Comparison of ENCODE assay signal across 24 mouse cellular contexts in the genomic region with DNA sequence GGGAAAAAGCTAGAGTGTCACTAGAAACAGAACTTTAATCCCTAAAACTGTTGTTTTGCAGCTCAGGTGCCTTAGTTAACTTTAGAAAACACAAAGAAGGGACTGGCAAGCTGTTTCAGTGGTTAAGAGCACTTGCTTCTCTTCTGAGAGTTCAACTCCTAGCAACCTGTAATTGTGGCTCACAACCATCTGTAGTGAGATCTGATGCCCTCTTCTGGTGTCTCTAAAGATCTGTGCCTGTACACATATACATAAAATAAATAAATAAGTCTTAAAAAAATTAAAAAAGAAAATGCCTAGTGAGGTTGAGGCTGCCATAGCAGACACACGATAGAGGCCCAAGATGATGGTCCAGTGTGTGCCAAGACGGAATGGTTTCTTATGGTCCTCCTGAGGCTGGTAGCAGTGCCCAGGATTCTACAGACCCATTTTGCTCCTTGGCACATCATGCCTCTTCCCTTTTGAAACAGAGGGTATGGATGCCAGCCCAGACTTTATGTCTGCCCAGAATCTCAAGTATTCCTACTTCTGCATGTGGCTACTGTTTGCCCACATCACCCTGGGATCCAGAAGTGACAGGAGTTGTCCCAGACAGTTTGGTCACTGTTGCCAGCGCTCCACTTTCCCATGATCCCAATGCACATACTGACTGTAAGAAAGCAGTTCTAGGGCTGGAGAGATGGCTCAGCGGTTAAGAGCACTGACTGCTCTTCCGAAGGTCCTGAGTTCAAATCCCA. TPM values are rescaled to one million over a fixed set of nuclear protein-coding genes. Genes with fewer than 3 reads are reported as not detected.
DNase-seq lines count a peak whose midpoint lies in the region; ATAC-seq and TF ChIP-seq lines count a peak whose summit lies in the region.
"Had no signal": no experiment of that assay in that cellular context is flagged by ENCODE, and none has a peak within 500 bp of the region (broad histone marks: within the 10 kb centered on the region; RNA-seq: fewer than 3 reads in every experiment).

No protein-coding gene starts in this region.

- peak; percentile 40 for TF ChIP-seq CTCF in left cerebral cortex, adult 2 months (IDR thresholded peaks at IDR 0.05)

- peak; percentile 48; the same call in 1 of the 2 replicates for ATAC-seq in hindbrain, embryonic 16.5 days
- no peak for ATAC-seq in hindbrain, embryonic 14.5 days (ENCODE audit: low FRiP score)
- ATAC-seq: forebrain, embryonic 15.5 days; midbrain, embryonic 15.5 days had no signal

- WGBS in hindbrain, embryonic 16.5 days, result 82% methylated on average over 5 of the region's 5 CpGs
- WGBS in hindbrain, embryonic 14.5 days, result 89% methylated on average over 5 of the region's 5 CpGs

- H3K4me3 ChIP-seq in hindbrain, embryonic 16.5 days (ENCODE audit: low read length), result no peak overlapping the region
- H3K4me3 ChIP-seq in hindbrain, embryonic 14.5 days (replicated peaks; ENCODE audit: low read length), result no peak overlapping the region
- H3K4me3 ChIP-seq in left cerebral cortex, adult 2 months, result no peak overlapping the region
- H3K4me3 ChIP-seq: embryonic facial prominence, embryonic 10.5 days; forebrain, embryonic 15.5 days; midbrain, embryonic 15.5 days; myocyte; neural tube, embryonic 13.5 days had no signal

- no peaks in the 10 kb centered on the region for H3K9me3 ChIP-seq in hindbrain, embryonic 16.5 days (ENCODE audit: control insufficient read depth, low read length)
- no peaks in the 10 kb centered on the region for H3K9me3 ChIP-seq in hindbrain, embryonic 14.5 days (ENCODE audit: control insufficient read depth, low read length)
- H3K9me3 ChIP-seq: embryonic facial prominence, embryonic 10.5 days; forebrain, embryonic 15.5 days; midbrain, embryonic 15.5 days; neural tube, embryonic 13.5 days had no signal

- intact Hi-C loops in left cerebral cortex, adult 2 months (cut with DNase I), result loop anchor here (5.0 kb wide), 1 partner anchor 172 kb away; a partner anchor contains a TSS
- intact Hi-C loops in left cerebral cortex, postnatal 14 days (cut with DNase I), result no loop called here

- H3K4me2 ChIP-seq in hindbrain, embryonic 16.5 days (ENCODE audit: low read length), result no peak overlapping the region
- H3K4me2 ChIP-seq in hindbrain, embryonic 14.5 days (replicated peaks), result no peak overlapping the region
- H3K4me2 ChIP-seq: forebrain, embryonic 15.5 days; heart, embryonic 11.5 days; midbrain, embryonic 15.5 days; neural tube, embryonic 13.5 days had no signal

- H3K9ac ChIP-seq in hindbrain, embryonic 16.5 days (ENCODE audit: low read depth, low read length), result no peak overlapping the region
- no peak overlapping the region for H3K9ac ChIP-seq in hindbrain, embryonic 14.5 days
- H3K9ac ChIP-seq: forebrain, embryonic 15.5 days; midbrain, embryonic 15.5 days; neural tube, embryonic 13.5 days had no signal

- no peaks in the 10 kb centered on the region for H3K27me3 ChIP-seq in hindbrain, embryonic 16.5 days (replicated peaks; ENCODE audit: control insufficient read depth, insufficient read depth, low read length)
- H3K27me3 ChIP-seq in hindbrain, embryonic 14.5 days (ENCODE audit: control insufficient read depth, insufficient read depth, low read length), result no peaks in the 10 kb centered on the region
- H3K27me3 ChIP-seq: forebrain, embryonic 15.5 days; midbrain, embryonic 15.5 days; neural tube, embryonic 13.5 days had no signal

- H3K4me1 ChIP-seq in hindbrain, embryonic 16.5 days (ENCODE audit: control insufficient read depth, insufficient read depth, low read depth, low read length), result no peaks in the 10 kb centered on the region
- no peaks in the 10 kb centered on the region for H3K4me1 ChIP-seq in hindbrain, embryonic 14.5 days (replicated peaks; ENCODE audit: control insufficient read depth, insufficient read depth, low read length)
- H3K4me1 ChIP-seq: embryonic facial prominence, embryonic 10.5 days; forebrain, embryonic 15.5 days; midbrain, embryonic 15.5 days; neural tube, embryonic 13.5 days had no signal

- no peak for DNase-seq in hindbrain, embryonic 14.5 days (ENCODE audit: low spot score)
- no peak for DNase-seq in left cerebral cortex, adult 2 months (ENCODE audit: extremely low spot score in 1 of 2, low spot score in 2 of 2)
- DNase-seq in left cerebral cortex, postnatal 14 days (ENCODE audit: low spot score in 2 of 2), result no peak
- DNase-seq in 3T3-L1 (ENCODE audit: low read depth, low spot score) (peak; percentile 57), 416B (ENCODE audit: low read depth) (peak; percentile 37)
- no peak for DNase-seq in cerebellum, adult 18-20 months
- DNase-seq: adrenal gland, postnatal 25 days; cerebellum, adult 11 months; cerebellum, postnatal 10 days; gastrocnemius, postnatal 36 days; heart, postnatal 14 days; lung, adult 18-20 months; lung, postnatal 4 days; retina, postnatal 1 day; right cerebral cortex, postnatal 25 days; thymus, adult 18-20 months had no signal

- H3K36me3 ChIP-seq in hindbrain, embryonic 16.5 days (ENCODE audit: control insufficient read depth, insufficient read depth, low read length), result no peaks in the 10 kb centered on the region
- H3K36me3 ChIP-seq in hindbrain, embryonic 14.5 days (replicated peaks; ENCODE audit: control insufficient read depth, insufficient read depth), result no peaks in the 10 kb centered on the region; the same call in 1 of the 2 replicates
- H3K36me3 ChIP-seq: embryonic facial prominence, embryonic 10.5 days; forebrain, embryonic 15.5 days; midbrain, embryonic 15.5 days; neural tube, embryonic 13.5 days had no signal

- no peak overlapping the region for H3K27ac ChIP-seq in hindbrain, embryonic 16.5 days (ENCODE audit: low read depth, low read length)
- no peak overlapping the region for H3K27ac ChIP-seq in hindbrain, embryonic 14.5 days
- H3K27ac ChIP-seq in left cerebral cortex, adult 2 months, result no peak overlapping the region
- H3K27ac ChIP-seq: embryonic facial prominence, embryonic 10.5 days; forebrain, embryonic 15.5 days; midbrain, embryonic 15.5 days; neural tube, embryonic 13.5 days had no signal

RNA-seq across cellular contexts. Expression of a gene that starts 10.5 kb away (rescaled TPM):
- 77.3 and 89.1 TPM in 2 replicates for polyA plus RNA-seq in hindbrain, embryonic 16.5 days (2015; fragmentation: Nextera tagmentation; extraction: Ambion mirVana)
- polyA plus RNA-seq in hindbrain, embryonic 14.5 days (2014; fragmentation: Nextera tagmentation; extraction: Ambion mirVana), result 62.4 and 71.4 TPM in 2 replicates
- 10 to 100 TPM; 24.2 to 26.0 TPM for total RNA-seq in left cerebral cortex, adult 2 months (2021)
- total RNA-seq in left cerebral cortex, postnatal 14 days (2021), result 10 to 100 TPM; 33.2 to 35.3 TPM
- total RNA-seq: megakaryocyte-erythroid progenitor cell, adult 5-6 weeks had no signal

RNA-seq across cellular contexts. Expression of a gene that starts 13.7 kb away (rescaled TPM):
- polyA plus RNA-seq in hindbrain, embryonic 16.5 days (2015; fragmentation: Nextera tagmentation; extraction: Ambion mirVana), result 12.2 and 13.7 TPM in 2 replicates
- 9.0 and 11.2 TPM in 2 replicates for polyA plus RNA-seq in hindbrain, embryonic 14.5 days (2014; fragmentation: Nextera tagmentation; extraction: Ambion mirVana)
- 10 to 100 TPM; 15.3 to 19.3 TPM for total RNA-seq in left cerebral cortex, adult 2 months (2021)
- total RNA-seq in left cerebral cortex, postnatal 14 days (2021), result 1 to 10 TPM; 8.3 to 9.1 TPM

RNA-seq across cellular contexts. Expression of a gene that starts 21.7 kb away (rescaled TPM):
- 16.3 and 24.6 TPM in 2 replicates for polyA plus RNA-seq in hindbrain, embryonic 16.5 days (2015; fragmentation: Nextera tagmentation; extraction: Ambion mirVana)
- polyA plus RNA-seq in hindbrain, embryonic 14.5 days (2014; fragmentation: Nextera tagmentation; extraction: Ambion mirVana), result 14.1 and 17.1 TPM in 2 replicates
- 1 to 10 TPM; 3.0 to 3.3 TPM for total RNA-seq in left cerebral cortex, adult 2 months (2021)
- 1 to 10 TPM; 4.5 to 4.9 TPM for total RNA-seq in left cerebral cortex, postnatal 14 days (2021)

RNA-seq across cellular contexts. Expression of a gene that starts 25.3 kb away (rescaled TPM):
- polyA plus RNA-seq in hindbrain, embryonic 16.5 days (2015; fragmentation: Nextera tagmentation; extraction: Ambion mirVana), result 115 and 123 TPM in 2 replicates
- polyA plus RNA-seq in hindbrain, embryonic 14.5 days (2014; fragmentation: Nextera tagmentation; extraction: Ambion mirVana), result 71.3 and 78.6 TPM in 2 replicates
- 100 to 1,000 TPM; 129 to 134 TPM for total RNA-seq in left cerebral cortex, adult 2 months (2021)
- total RNA-seq in left cerebral cortex, postnatal 14 days (2021), result 100 to 1,000 TPM; 122 to 140 TPM

RNA-seq across cellular contexts. Expression of a gene that starts 27.3 kb away (rescaled TPM):
- 232 and 244 TPM in 2 replicates for polyA plus RNA-seq in hindbrain, embryonic 16.5 days (2015; fragmentation: Nextera tagmentation; extraction: Ambion mirVana)
- 228 and 259 TPM in 2 replicates for polyA plus RNA-seq in hindbrain, embryonic 14.5 days (2014; fragmentation: Nextera tagmentation; extraction: Ambion mirVana)
- total RNA-seq in left cerebral cortex, adult 2 months (2021), result 100 to 1,000 TPM in 1 of 2 experiments, 10 to 100 TPM in 1; 91.9 to 106 TPM
- 100 to 1,000 TPM in 1 of 2 experiments, 10 to 100 TPM in 1; 96.8 to 101 TPM for total RNA-seq in left cerebral cortex, postnatal 14 days (2021)

Comparison
In these comparisons a context has a peak if more than half of its experiments do, and no peak if none do; other contexts are left out.
1. DNase-seq: peak in 3T3-L1 (single experiment) and 416B (single experiment); none in hindbrain, embryonic 14.5 days (single experiment), left cerebral cortex, adult 2 months (0 of 2), left cerebral cortex, postnatal 14 days (0 of 2) and cerebellum, adult 18-20 months (0 of 2).